Mouse (Mus musculus) hindbrain, embryonic 14.5 days (tissue): ENCODE measurements around the gene Zfpm1. TPM values are rescaled to one million over a fixed set of nuclear protein-coding genes. Genes with fewer than 3 reads are reported as not detected.
A peak's percentile ranks its signal among the peaks of the same experiment; 100 is the strongest.

ENCODE experiments used
- ATAC-seq: fragments of 200-750 bp; cut with Nextera tagmentation; 2 replicates; pipeline ENCODE4 v1.8.0; 2017; ENCODE audit warnings: moderate number of reproducible peaks, mild to moderate bottlenecking, moderate TSS enrichment, moderate library complexity; ENCODE audit not compliant: low FRiP score
- DNase-seq: peaks from one replicate; pipeline ENCODE4 v3.0.0-alpha.2; 2015; ENCODE audit warnings: low spot score
- H3K27ac ChIP-seq: fragments of 300-500 bp; sonication (generic); 2 replicates; pipeline ENCODE4 v1.5.1; 2014; ENCODE audit warnings: mild to moderate bottlenecking, moderate library complexity
- H3K27me3 ChIP-seq: fragments of 300-500 bp; sonication (generic); 2 replicates; pipeline ENCODE4 v1.6.1; 2014; ENCODE audit warnings: mild to moderate bottlenecking, low read length, mixed read lengths; ENCODE audit not compliant: control insufficient read depth, insufficient read depth
- H3K36me3 ChIP-seq: fragments of 300-500 bp; sonication (generic); replicated peaks from 2 replicates; pipeline ENCODE4 v1.6.1; 2014; ENCODE audit not compliant: control insufficient read depth, insufficient read depth
- H3K4me1 ChIP-seq: fragments of 300-500 bp; sonication (generic); replicated peaks from 2 replicates; pipeline ENCODE4 v1.6.1; 2014; ENCODE audit warnings: antibody characterized with exemption, low read length, mixed read lengths; ENCODE audit not compliant: control insufficient read depth, insufficient read depth
- H3K4me2 ChIP-seq: fragments of 300-500 bp; sonication (generic); replicated peaks from 2 replicates; pipeline ENCODE4 v1.6.1; 2014; ENCODE audit warnings: mild to moderate bottlenecking, moderate library complexity
- H3K4me3 ChIP-seq: fragments of 300-500 bp; sonication (generic); replicated peaks from 2 replicates; pipeline ENCODE4 v1.5.1; 2014; ENCODE audit warnings: mild to moderate bottlenecking, low read length
- H3K9ac ChIP-seq: fragments of 300-500 bp; sonication (generic); 2 replicates; pipeline ENCODE4 v1.6.1; 2014
- H3K9me3 ChIP-seq: fragments of 300-500 bp; sonication (generic); 2 replicates; pipeline ENCODE4 v1.6.1; 2016; ENCODE audit warnings: low read length; ENCODE audit not compliant: control insufficient read depth
- WGBS: fragments of 180-500 bp; shearing (Covaris S2); extraction: QIAGEN DNeasy Blood & Tissue Kit; methylation state at CpG from one replicate; pipeline ENCODE4 v1.1.7; 2014; 5-methylcytosine and 5-hydroxymethylcytosine counted together
- polyA plus RNA-seq: library from polyadenylated mRNA; unstranded; fragments of >200 nt; fragmentation: Nextera tagmentation; extraction: Ambion mirVana; gene quantifications from 2 replicates; pipeline ENCODE4 v1.2.1, GENCODE M21; 2014

Zfpm1 gene
- polyA plus RNA-seq, 1 experiment from 2014 or later = 2.0 TPM

- H3K4me3 ChIP-seq = no peak overlapping the region
- no peaks in the 10 kb centered on the region for H3K36me3 ChIP-seq
- no peaks in the 10 kb centered on the region for H3K4me1 ChIP-seq
- no peaks in the 10 kb centered on the region for H3K27me3 ChIP-seq
- no peak overlapping the region for H3K9ac ChIP-seq
- DNase-seq (no peak), ATAC-seq (no peak)
- no peak overlapping the region for H3K27ac ChIP-seq
- no peaks in the 10 kb centered on the region for H3K9me3 ChIP-seq
- WGBS = 82% methylated on average over 1 of the region's 1 CpGs
- no peak overlapping the region for H3K4me2 ChIP-seq
These were observed 30.2 kb upstream of the Zfpm1 start for GRCm38 (mm10) chr8:122251739-122252138.

- H3K9me3 ChIP-seq = no peaks in the 10 kb centered on the region
- 66% methylated on average over 5 of the region's 5 CpGs for WGBS
- H3K4me1 ChIP-seq = no peaks in the 10 kb centered on the region
- H3K4me2 ChIP-seq = no peak overlapping the region
- H3K36me3 ChIP-seq = no peaks in the 10 kb centered on the region
- no peak overlapping the region for H3K27ac ChIP-seq
- H3K9ac ChIP-seq = no peak overlapping the region
- ATAC-seq (no peak), DNase-seq (no peak)
- no peak overlapping the region for H3K4me3 ChIP-seq
- H3K27me3 ChIP-seq = no peaks in the 10 kb centered on the region
These were observed 29.6 kb upstream of the Zfpm1 start for GRCm38 (mm10) chr8:122252366-122252765.

DNA sequence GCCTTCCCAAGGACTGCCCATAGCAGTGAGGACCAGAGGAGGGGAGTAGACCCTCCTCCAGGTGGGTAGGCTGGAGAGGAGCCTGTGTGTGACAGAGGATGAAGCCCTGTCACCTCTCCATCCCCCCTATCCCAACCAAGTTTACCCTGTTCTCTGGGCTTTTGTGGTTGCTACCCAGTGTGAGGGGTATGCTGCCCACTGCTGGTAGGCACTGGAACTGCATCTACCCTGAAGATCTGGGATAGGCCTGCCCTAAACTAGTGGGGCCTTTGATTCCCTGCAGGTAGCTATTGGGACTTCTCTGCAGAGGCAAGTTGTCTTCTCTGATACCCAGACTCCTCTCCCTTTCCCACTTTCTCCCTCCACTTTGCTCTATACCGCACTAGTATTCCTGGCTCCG, 22.6 kb upstream of the Zfpm1 start:
- no peaks in the 10 kb centered on the region for H3K9me3 ChIP-seq
- no peaks in the 10 kb centered on the region for H3K36me3 ChIP-seq
- no peak overlapping the region for H3K27ac ChIP-seq
- no peak overlapping the region for H3K4me2 ChIP-seq
- 63% methylated on average over 2 of the region's 2 CpGs for WGBS
- DNase-seq = peak; percentile 72
- H3K9ac ChIP-seq = no peak overlapping the region
- no peak overlapping the region for H3K4me3 ChIP-seq
- no peaks in the 10 kb centered on the region for H3K27me3 ChIP-seq
- no peaks in the 10 kb centered on the region for H3K4me1 ChIP-seq
- ATAC-seq = 0 out of 2 replicates have a peak, but pooled peaks have one; percentile 19

DNA sequence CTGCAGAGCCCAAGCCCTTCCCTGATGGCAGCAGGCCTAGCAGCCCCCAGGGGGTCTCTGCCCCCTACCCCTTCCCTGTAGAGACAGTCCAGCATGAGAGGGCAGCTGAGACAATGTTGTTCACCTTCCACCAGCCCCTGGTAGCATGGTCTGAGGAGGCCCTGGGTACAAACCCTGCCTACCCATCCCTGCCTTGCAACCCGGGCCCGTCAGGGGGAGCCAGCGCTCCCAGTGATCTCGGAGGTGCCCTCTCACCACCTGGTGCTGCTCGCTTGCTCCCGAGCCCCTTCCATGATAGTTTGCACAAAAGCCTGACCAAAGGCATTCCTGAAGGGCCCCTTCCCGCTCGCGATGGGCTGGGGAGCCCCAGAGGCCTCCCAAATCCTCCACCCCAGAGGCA, 21.2 kb upstream of the Zfpm1 start:
- no peaks in the 10 kb centered on the region for H3K36me3 ChIP-seq
- no peaks in the 10 kb centered on the region for H3K9me3 ChIP-seq
- no peaks in the 10 kb centered on the region for H3K4me1 ChIP-seq
- H3K4me3 ChIP-seq = no peak overlapping the region
- WGBS = 49% methylated on average over 9 of the region's 9 CpGs
- H3K4me2 ChIP-seq = no peak overlapping the region
- H3K27ac ChIP-seq = no peak overlapping the region
- no peak for ATAC-seq
- no peaks in the 10 kb centered on the region for H3K27me3 ChIP-seq
- DNase-seq = no peak
- no peak overlapping the region for H3K9ac ChIP-seq

- ATAC-seq = no peak
- no peak for DNase-seq
- WGBS = 74% methylated on average over 16 of the region's 16 CpGs
- Histone ChIP-seq H3K9ac (no peak overlapping the region), H3K36me3 (no peaks in the 10 kb centered on the region), H3K9me3 (no peaks in the 10 kb centered on the region), H3K4me1 (no peaks in the 10 kb centered on the region), H3K27ac (no peak overlapping the region), H3K4me3 (no peak overlapping the region), H3K4me2 (no peak overlapping the region), H3K27me3 (no peaks in the 10 kb centered on the region)
These were observed 19.1 kb upstream of the Zfpm1 start for GRCm38 (mm10) chr8:122262835-122263234.

GRCm38 (mm10) chr8:122264243-122264642, 17.7 kb upstream of the Zfpm1 start:
- no peak overlapping the region for H3K4me3 ChIP-seq
- no peak overlapping the region for H3K4me2 ChIP-seq
- ATAC-seq = no peak
- no peak overlapping the region for H3K9ac ChIP-seq
- no peaks in the 10 kb centered on the region for H3K9me3 ChIP-seq
- H3K36me3 ChIP-seq = no peaks in the 10 kb centered on the region
- no peak overlapping the region for H3K27ac ChIP-seq
- H3K27me3 ChIP-seq = no peaks in the 10 kb centered on the region
- no peaks in the 10 kb centered on the region; the same call in 1 of the 2 replicates for H3K4me1 ChIP-seq
- DNase-seq = no peak
- 30% methylated on average over 9 of the region's 9 CpGs for WGBS

GRCm38 (mm10) chr8:122265522-122265921, 16.4 kb upstream of the Zfpm1 start:
- H3K4me2 ChIP-seq = no peak overlapping the region
- WGBS = 82% methylated on average over 8 of the region's 8 CpGs
- 0 out of 2 replicates have a peak, but pooled peaks cover 3% of the 10 kb centered on the region for H3K27me3 ChIP-seq
- ATAC-seq = no peak
- H3K27ac ChIP-seq = no peak overlapping the region
- no peaks in the 10 kb centered on the region; the same call in none of the 2 replicates for H3K4me1 ChIP-seq
- H3K9me3 ChIP-seq = no peaks in the 10 kb centered on the region
- no peaks in the 10 kb centered on the region for H3K36me3 ChIP-seq
- no peak overlapping the region for H3K9ac ChIP-seq
- DNase-seq = no peak
- H3K4me3 ChIP-seq = no peak overlapping the region

- 41% methylated on average over 13 of the region's 13 CpGs for WGBS
- no peak overlapping the region for H3K9ac ChIP-seq
These were observed 15.1 kb upstream of the Zfpm1 start for GRCm38 (mm10) chr8:122266867-122267266.

GRCm38 (mm10) chr8:122268861-122269260, 13.1 kb upstream of the Zfpm1 start:
- H3K27ac ChIP-seq = no peak overlapping the region
- no peaks in the 10 kb centered on the region for H3K36me3 ChIP-seq
- 65% methylated on average over 24 of the region's 24 CpGs for WGBS
- peak overlapping the region; percentile 32 for H3K4me3 ChIP-seq
- H3K4me1 ChIP-seq = no peaks in the 10 kb centered on the region; the same call in none of the 2 replicates
- DNase-seq (no peak), ATAC-seq (no peak)
- no peaks in the 10 kb centered on the region for H3K9me3 ChIP-seq
- peak overlapping the region; percentile 52 for H3K9ac ChIP-seq
- peak overlapping the region; percentile 61 for H3K4me2 ChIP-seq
- 0 out of 2 replicates have a peak, but pooled peaks cover 3% of the 10 kb centered on the region for H3K27me3 ChIP-seq

More at GRCm38 (mm10) chr8:122266867-122267266, 15.1 kb upstream of the Zfpm1 start:
- H3K4me2 ChIP-seq = no peak overlapping the region
- no peaks in the 10 kb centered on the region for H3K36me3 ChIP-seq
- H3K27ac ChIP-seq = no peak overlapping the region
- H3K4me3 ChIP-seq = no peak overlapping the region
- no peak for DNase-seq
- no peak for ATAC-seq
- 0 out of 2 replicates have a peak, but pooled peaks cover 3% of the 10 kb centered on the region for H3K27me3 ChIP-seq
- H3K9me3 ChIP-seq = no peaks in the 10 kb centered on the region
- H3K4me1 ChIP-seq = no peaks in the 10 kb centered on the region; the same call in none of the 2 replicates

DNA sequence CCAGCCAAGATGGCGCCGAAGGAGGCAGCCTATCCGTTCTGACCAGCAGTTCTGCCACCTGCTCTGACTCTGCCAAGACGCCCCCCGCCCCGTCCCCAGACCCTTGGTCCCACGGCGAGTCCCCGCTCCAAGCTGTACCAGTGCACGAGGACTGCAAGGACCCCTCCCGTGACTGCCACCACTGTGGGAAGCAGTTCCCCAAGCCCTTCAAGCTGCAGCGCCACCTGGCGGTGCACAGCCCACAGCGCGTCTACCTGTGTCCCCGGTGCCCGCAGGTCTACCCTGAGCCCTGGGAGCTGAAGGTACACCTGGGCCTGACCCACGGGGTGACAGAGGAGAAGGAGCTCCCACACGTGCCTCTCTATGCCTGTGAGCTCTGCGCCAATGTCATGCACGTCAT, 12.5 kb upstream of the Zfpm1 start:
- no peak overlapping the region for H3K27ac ChIP-seq
- 6% methylated on average over 21 of the region's 21 CpGs for WGBS
- peak; percentile 56 for ATAC-seq
- H3K27me3 ChIP-seq = 0 out of 2 replicates have a peak, but pooled peaks cover 3% of the 10 kb centered on the region
- peak overlapping the region; percentile 52 for H3K9ac ChIP-seq
- no peaks in the 10 kb centered on the region; the same call in none of the 2 replicates for H3K4me1 ChIP-seq
- peak overlapping the region; percentile 32 for H3K4me3 ChIP-seq
- DNase-seq = peak; percentile 81
- H3K9me3 ChIP-seq = no peaks in the 10 kb centered on the region
- no peaks in the 10 kb centered on the region for H3K36me3 ChIP-seq
- peak overlapping the region; percentile 61 for H3K4me2 ChIP-seq
